Mouse (Mus musculus) liver, embryonic 16.5 days (tissue): Measurements from ENCODE around the gene Odf3b. TPM values are rescaled to one million over a fixed set of nuclear protein-coding genes. Genes with fewer than 3 reads are reported as not detected.

Source experiments
- ATAC-seq: fragments of 200-750 bp; cut with Nextera tagmentation; 2 replicates; pipeline ENCODE4 v1.8.0; 2017; ENCODE audit warnings: low read depth, mild to moderate bottlenecking, moderate number of reproducible peaks, moderate library complexity
- H3K27ac ChIP-seq: fragments of 300-500 bp; sonication (generic); 2 replicates; pipeline ENCODE4 v1.5.1; 2014; ENCODE audit warnings: mild to moderate bottlenecking, low read length
- H3K27me3 ChIP-seq: fragments of 300-500 bp; sonication (generic); 2 replicates; pipeline ENCODE4 v1.6.1; 2014; ENCODE audit warnings: low read depth, low read length, mixed read lengths; ENCODE audit not compliant: control insufficient read depth, insufficient read depth
- H3K36me3 ChIP-seq: fragments of 300-500 bp; sonication (generic); 2 replicates; pipeline ENCODE4 v1.6.1; 2014; ENCODE audit warnings: mild to moderate bottlenecking; ENCODE audit not compliant: control insufficient read depth, insufficient read depth
- H3K4me1 ChIP-seq: fragments of 300-500 bp; sonication (generic); 2 replicates; pipeline ENCODE4 v1.6.1; 2014; ENCODE audit warnings: low read depth, low read length, mixed read lengths; ENCODE audit not compliant: control insufficient read depth
- H3K4me2 ChIP-seq: fragments of 300-500 bp; sonication (generic); 2 replicates; pipeline ENCODE4 v1.6.1; 2014; ENCODE audit warnings: low read depth, low read length, mixed read lengths
- H3K4me3 ChIP-seq: fragments of 300-500 bp; sonication (generic); 2 replicates; pipeline ENCODE4 v1.5.1; 2014; ENCODE audit warnings: low read depth, mild to moderate bottlenecking, low read length
- H3K9ac ChIP-seq: fragments of 300-500 bp; sonication (generic); 2 replicates; pipeline ENCODE4 v1.6.1; 2014; ENCODE audit warnings: low read depth, low read length
- H3K9me3 ChIP-seq: fragments of 300-500 bp; sonication (generic); replicated peaks from 2 replicates; pipeline ENCODE4 v1.6.1; 2016; ENCODE audit warnings: low read length; ENCODE audit not compliant: control insufficient read depth
- WGBS: fragments of 180-500 bp; shearing (Covaris S2); extraction: QIAGEN DNeasy Blood & Tissue Kit; methylation state at CpG from one replicate; pipeline ENCODE4 v1.1.7; 2014; ENCODE audit not compliant: insufficient replicate concordance; 5-methylcytosine and 5-hydroxymethylcytosine counted together
- polyA plus RNA-seq: library from polyadenylated mRNA; unstranded; fragments of >200 nt; fragmentation: Nextera tagmentation; extraction: Ambion mirVana; gene quantifications from 2 replicates; pipeline ENCODE4 v1.2.1, GENCODE M21; 2015

Gene Odf3b
- polyA plus RNA-seq, 1 experiment from 2014 or later, result 0.73 TPM

DNA sequence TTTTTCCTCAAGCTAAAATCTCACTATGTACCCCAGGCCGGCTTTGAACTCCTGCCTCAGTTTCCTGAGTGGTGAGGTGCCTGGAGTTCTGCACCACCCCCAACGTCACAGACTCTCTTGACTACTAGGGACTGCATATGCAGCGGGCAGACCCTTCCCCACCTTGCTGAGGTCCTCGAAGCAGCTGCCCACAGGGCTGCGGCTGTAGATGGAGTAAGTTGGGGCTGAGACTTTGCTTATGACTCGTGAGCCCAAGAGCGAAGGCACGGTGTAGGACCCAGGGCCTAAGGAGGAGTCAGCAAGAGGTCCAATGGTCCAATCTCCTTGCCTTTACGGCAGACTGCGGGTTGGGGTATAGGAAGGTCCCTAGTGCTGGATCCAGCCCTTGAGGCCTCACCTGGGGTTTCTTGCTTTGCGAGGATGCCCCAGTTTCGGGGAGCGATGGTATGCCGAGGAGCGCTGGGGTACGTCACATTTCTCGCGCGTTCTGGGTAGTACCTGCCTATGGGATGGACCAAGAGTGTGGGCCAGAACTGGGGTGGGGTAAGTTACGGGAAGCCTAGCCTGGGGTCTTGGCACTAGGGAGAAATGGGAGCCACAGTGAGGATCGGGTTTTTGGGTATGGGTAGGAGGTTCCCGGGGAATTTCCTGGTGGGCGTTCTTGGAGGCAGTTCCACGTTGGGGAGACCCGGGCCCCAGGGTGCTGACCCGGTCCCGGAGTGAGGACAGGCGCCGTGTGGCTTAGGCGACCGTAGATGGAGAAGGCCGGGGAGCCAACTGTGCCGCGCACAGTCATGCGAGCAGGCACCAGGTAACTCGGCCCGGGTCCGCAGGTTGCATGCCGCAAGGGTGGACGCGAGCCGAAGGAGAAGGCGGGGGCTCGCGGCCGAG lies 899 bp downstream of the Odf3b start:
- Histone ChIP-seq H3K9ac (peak overlapping the region; percentile 45; the same call in 1 of the 2 replicates), H3K27me3 (peaks cover 34% of the 10 kb centered on the region), H3K27ac (no peak overlapping the region), H3K4me2 (peak overlapping the region; percentile 71), H3K9me3 (no peaks in the 10 kb centered on the region), H3K4me1 (peaks cover 29% of the 10 kb centered on the region), H3K4me3 (peak overlapping the region; percentile 52), H3K36me3 (no peaks in the 10 kb centered on the region)
- 19% methylated on average over 46 of the region's 46 CpGs for WGBS
- ATAC-seq, result no peak

GRCm38 (mm10) chr15:89377362-89377761 lies 1.7 kb downstream of the Odf3b start:
- H3K27ac ChIP-seq, result no peak overlapping the region

DNA sequence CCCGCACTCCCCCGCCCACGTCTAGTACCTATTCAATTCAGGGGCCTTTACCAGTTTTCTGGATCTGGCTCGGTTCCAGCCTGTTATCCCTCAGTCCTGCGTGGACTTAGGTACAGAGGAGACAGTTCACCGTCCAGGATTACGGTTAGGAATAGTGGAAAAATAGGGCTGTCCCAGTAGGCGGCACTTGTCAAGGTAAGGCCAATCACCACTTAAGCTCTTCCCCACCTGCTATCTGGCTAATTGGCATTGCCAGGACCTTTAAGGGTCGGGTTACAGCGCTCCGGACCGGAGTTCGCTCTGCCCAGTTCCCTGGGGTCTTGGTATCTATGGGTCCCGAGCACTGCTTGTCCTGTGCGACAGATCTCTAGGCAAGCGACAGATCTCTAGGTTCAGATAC lies 2.1 kb downstream of the Odf3b start, which contains the start of gene Tymp:
TSS of gene Tymp (minus strand) at position 83 of the 400 bp plus-strand sequence.
- H3K4me2 ChIP-seq, result no peak within 1 kb of the TSS
- ATAC-seq, result no peak
- H3K27me3 ChIP-seq, result peaks cover 34% of the 10 kb centered on the region
- no peak within 1 kb of the TSS for H3K9ac ChIP-seq
- H3K27ac ChIP-seq, result no peak within 1 kb of the TSS
- H3K4me3 ChIP-seq, result no peak within 1 kb of the TSS
- H3K36me3 ChIP-seq, result peaks cover 7% of the 10 kb centered on the region
- no peaks in the 10 kb centered on the region for H3K9me3 ChIP-seq
- WGBS, result 43% methylated on average over 16 of the region's 16 CpGs
- H3K4me1 ChIP-seq, result peaks cover 34% of the 10 kb centered on the region

More at GRCm38 (mm10) chr15:89377362-89377761, 1.7 kb downstream of the Odf3b start:
- H3K4me1 ChIP-seq, result peaks cover 34% of the 10 kb centered on the region
- peaks cover 3% of the 10 kb centered on the region for H3K36me3 ChIP-seq
- no peak overlapping the region for H3K4me3 ChIP-seq
- H3K27me3 ChIP-seq, result peaks cover 34% of the 10 kb centered on the region
- H3K9me3 ChIP-seq, result no peaks in the 10 kb centered on the region
- H3K4me2 ChIP-seq, result no peak overlapping the region
- no peak overlapping the region for H3K9ac ChIP-seq
- WGBS, result 14% methylated on average over 18 of the region's 18 CpGs
- no peak for ATAC-seq

DNA sequence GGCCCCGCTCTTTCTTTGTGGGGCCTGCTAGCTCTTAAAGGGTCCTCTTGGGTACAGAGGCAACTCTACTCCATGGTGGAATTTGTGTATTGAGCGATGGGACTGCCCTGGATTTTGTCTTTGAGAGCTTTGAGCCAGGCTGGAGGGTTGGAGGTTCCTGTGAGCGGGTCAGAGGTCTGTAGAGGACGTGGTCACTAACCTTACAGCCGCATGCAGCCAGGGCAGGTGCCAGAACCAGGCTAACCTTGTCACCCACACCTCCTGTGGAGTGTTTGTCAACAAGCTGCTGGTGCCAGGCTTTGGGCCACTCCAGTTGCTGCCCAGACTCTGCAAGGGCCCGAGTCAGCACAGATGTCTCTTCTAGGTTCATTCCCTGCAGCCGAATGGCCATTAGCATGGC lies 3.0 kb downstream of the Odf3b start:
- 70% methylated on average over 7 of the region's 7 CpGs for WGBS
- Histone ChIP-seq H3K9ac (no peak overlapping the region), H3K27ac (no peak overlapping the region)

GRCm38 (mm10) chr15:89374801-89375534 lies 4.1 kb downstream of the Odf3b start:
- Histone ChIP-seq H3K4me2 (no peak overlapping the region), H3K9me3 (no peaks in the 10 kb centered on the region), H3K27me3 (peaks cover 34% of the 10 kb centered on the region), H3K27ac (no peak overlapping the region), H3K36me3 (peaks cover 26% of the 10 kb centered on the region), H3K4me1 (peaks cover 34% of the 10 kb centered on the region), H3K9ac (no peak overlapping the region), H3K4me3 (no peak overlapping the region)
- 79% methylated on average over 17 of the region's 17 CpGs for WGBS
- no peak for ATAC-seq

More for the DNA sequence above, 3.0 kb downstream of the Odf3b start:
- H3K4me1 ChIP-seq, result peaks cover 34% of the 10 kb centered on the region
- H3K36me3 ChIP-seq, result peaks cover 15% of the 10 kb centered on the region
- ATAC-seq, result no peak
- H3K4me2 ChIP-seq, result no peak overlapping the region
- H3K27me3 ChIP-seq, result peaks cover 34% of the 10 kb centered on the region
- no peak overlapping the region for H3K4me3 ChIP-seq
- H3K9me3 ChIP-seq, result no peaks in the 10 kb centered on the region

DNA sequence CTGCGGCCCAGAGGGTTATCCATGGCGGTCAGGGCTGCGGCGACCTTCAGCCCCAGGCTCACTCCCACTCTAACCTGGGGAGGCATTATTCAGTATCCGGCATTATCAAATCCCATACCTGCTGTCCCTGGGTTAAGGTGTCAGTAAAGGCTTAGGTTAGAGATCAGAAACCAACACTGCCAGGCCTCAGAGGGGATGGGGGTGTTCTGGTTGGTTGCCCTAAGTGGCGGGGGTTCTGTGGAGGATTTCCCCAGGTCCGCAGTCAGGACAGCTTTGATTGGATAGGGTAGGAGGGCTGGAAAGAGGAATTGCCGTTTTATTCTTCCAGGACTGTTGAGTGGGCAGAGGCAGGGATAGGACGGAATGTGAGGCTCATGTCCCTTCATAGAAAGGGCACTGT lies 4.7 kb downstream of the Odf3b start:
- Histone ChIP-seq H3K4me2 (peak overlapping the region; percentile 100), H3K4me3 (peak overlapping the region; percentile 82), H3K36me3 (peaks cover 32% of the 10 kb centered on the region), H3K27ac (peak overlapping the region; percentile 90; the same call in 1 of the 2 replicates), H3K9ac (peak overlapping the region; percentile 80), H3K4me1 (peaks cover 31% of the 10 kb centered on the region), H3K27me3 (peaks cover 31% of the 10 kb centered on the region), H3K9me3 (no peaks in the 10 kb centered on the region)
- WGBS, result 57% methylated on average over 9 of the region's 9 CpGs
- ATAC-seq, result no peak

- Histone ChIP-seq H3K9me3 (no peaks in the 10 kb centered on the region), H3K4me1 (peaks cover 26% of the 10 kb centered on the region), H3K4me3 (peak within 1 kb of the TSS; percentile 82), H3K27me3 (peaks cover 26% of the 10 kb centered on the region), H3K36me3 (peaks cover 38% of the 10 kb centered on the region), H3K27ac (peak within 1 kb of the TSS; percentile 90), H3K4me2 (peak within 1 kb of the TSS; percentile 100), H3K9ac (peak within 1 kb of the TSS; percentile 80)
- peak; percentile 70 for ATAC-seq
- under 1% methylated on average over 42 of the region's 42 CpGs for WGBS
These were observed 5.3 kb downstream of the Odf3b start, which contains the start of gene Sco2 for GRCm38 (mm10) chr15:89373762-89374248. Gene Sco2, minus strand, starts transcription at chr15:89373846.

GRCm38 (mm10) chr15:89373027-89373761 lies 5.9 kb downstream of the Odf3b start:
- Histone ChIP-seq H3K4me3 (peak overlapping the region; percentile 82), H3K9me3 (no peaks in the 10 kb centered on the region), H3K9ac (peak overlapping the region; percentile 80), H3K36me3 (peaks cover 44% of the 10 kb centered on the region), H3K27me3 (peaks cover 19% of the 10 kb centered on the region), H3K4me1 (peaks cover 20% of the 10 kb centered on the region), H3K27ac (peak overlapping the region; percentile 90), H3K4me2 (peak overlapping the region; percentile 100)
- ATAC-seq, result peak; percentile 85
- 2% methylated on average over 35 of the region's 35 CpGs for WGBS
